Mouse (Mus musculus): ENCODE data around the gene Olfr810. TPM values are rescaled to one million over a fixed set of nuclear protein-coding genes. Genes with fewer than 3 reads are reported as not detected.

The Olfr810 gene
- not detected for total RNA-seq (2021)
- long read RNA-seq, experiment 1 = 0 reads
- long read RNA-seq, experiment 2 = 0 reads

DNA sequence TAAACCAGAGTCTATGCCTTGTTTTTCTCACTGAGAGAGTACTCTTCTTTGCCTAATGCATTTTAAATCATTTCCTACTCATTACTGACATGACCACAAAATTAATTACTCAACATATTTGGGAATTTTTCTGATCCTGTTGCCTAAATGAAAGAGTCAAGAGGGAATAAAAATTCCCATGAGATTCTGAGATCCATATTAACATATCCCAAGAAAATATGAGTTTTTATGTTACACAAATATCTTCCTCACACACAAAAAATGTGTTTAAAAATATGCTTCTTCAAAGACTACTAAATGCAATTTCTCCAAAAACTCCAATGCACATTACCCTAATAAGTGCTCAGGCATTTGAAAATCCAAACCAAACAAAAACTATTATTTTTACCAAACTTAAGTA lies at the start of gene Olfr810:
Gene Olfr810, minus strand, starts transcription at position 101 of the 400 bp plus-strand sequence.
- DNase-seq = no peak
- intact Hi-C loops (cut with DNase I) = no loop called here

DNA sequence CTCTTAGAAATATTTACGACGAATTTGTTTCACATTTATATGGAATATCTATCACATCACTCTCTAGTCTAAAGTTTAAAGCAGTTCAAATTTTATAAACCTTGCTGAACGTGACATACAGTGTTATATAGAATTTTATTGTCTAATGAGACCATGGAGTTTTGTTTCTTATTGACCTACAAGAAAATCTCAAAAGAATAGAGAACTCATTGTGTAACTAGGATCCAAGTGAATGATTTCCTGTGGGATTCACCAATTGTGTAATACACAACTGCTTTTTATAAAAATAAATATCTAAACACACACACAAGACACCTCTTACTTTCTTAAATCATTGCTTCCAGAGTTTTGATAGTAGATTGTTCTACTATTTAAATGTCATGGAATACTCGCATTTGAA lies 9.6 kb upstream of the Olfr810 start, which contains the start of gene Olfr811:
Gene Olfr811, minus strand, starts transcription at position 101 of the 400 bp plus-strand sequence.
- no peak for DNase-seq
- intact Hi-C loops (cut with DNase I) = no loop called here

DNA sequence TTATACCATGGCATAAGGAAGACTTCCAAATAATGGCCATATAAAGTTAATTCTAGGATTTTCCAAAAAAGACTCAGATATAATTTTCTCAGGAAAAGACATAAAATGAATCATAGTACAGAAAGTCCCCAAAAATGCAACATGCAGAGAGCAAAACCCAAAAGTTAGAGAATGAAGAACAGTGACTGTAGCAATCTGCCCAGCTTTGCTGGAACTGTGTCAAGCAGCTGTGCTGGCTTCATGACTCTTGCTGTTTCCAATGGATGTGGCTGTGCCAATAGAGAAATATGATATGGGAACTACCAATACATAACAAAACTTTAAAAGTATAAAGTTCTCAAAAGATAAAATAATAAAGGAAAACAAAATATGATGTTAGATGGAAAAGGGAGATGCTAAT lies 16.6 kb downstream of the Olfr810 start:
- DNase-seq = peak; percentile 16 to 31
- intact Hi-C loops (cut with DNase I) = no loop called here

DNA sequence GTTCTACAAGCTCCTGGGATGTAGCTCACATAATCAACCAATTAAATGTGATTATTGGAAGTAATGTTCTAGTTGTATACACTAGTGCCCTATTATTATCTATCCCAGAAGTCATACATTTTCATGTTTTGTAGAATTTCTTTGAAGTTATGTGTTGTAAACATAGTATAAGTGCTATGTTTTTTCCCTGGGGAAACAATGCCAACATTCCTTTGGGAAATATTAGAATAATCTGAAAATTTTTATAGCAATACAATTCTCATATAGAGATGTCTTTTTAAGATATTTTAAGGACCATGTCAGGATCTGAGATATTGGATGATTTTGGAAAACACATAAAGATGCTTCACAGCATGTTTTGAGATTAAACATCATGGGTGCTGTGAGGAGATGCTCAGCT lies 20.4 kb downstream of the Olfr810 start, which contains the start of gene Olfr809:
Gene Olfr809, plus strand, starts transcription at position 301 of the 400 bp plus-strand sequence.
- no peak for DNase-seq
- intact Hi-C loops (cut with DNase I) = no loop called here

DNA sequence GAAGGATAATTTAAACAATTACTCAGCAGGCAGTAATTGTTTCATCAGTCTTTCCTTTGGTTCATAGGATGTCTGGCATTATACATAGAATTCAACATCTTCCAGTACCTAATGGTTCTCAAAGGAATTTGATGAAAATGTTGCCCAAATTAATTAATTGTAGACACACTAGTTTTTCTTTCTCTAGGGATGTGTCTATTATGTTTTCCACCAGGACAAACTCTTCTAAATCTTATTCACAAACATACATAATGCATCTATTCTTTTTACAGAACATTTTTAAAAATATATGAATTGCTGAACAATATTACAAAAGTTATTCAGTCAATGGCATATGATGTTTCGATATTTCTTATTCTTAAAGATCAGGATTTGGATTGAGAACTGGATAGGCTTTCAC lies 29.5 kb downstream of the Olfr810 start, which contains the start of gene Olfr808:
Gene Olfr808, plus strand, starts transcription at position 301 of the 400 bp plus-strand sequence.
- intact Hi-C loops (cut with DNase I) = no loop called here
- no peak for DNase-seq

DNA sequence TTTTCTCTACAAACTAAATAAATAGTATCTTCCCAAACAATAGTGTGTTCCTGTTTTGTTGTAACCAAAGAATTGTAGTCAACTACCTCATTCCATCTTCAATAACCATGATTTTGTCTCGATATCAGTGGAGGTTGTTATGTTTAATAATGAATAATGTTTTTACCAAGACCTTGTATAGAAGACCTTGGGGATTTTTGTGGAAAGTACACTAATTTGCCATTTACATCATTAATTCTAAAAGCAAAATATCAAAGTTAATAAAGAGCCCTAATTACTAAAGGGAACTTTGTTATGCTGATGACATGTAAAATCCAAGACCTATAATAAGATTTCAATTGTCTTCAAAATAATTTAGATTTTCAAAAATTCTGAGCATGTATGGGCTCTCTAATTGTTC lies 37.0 kb downstream of the Olfr810 start, which contains the start of gene Olfr807:
Gene Olfr807, minus strand, starts transcription at position 101 of the 400 bp plus-strand sequence.
- no peak for DNase-seq

DNA sequence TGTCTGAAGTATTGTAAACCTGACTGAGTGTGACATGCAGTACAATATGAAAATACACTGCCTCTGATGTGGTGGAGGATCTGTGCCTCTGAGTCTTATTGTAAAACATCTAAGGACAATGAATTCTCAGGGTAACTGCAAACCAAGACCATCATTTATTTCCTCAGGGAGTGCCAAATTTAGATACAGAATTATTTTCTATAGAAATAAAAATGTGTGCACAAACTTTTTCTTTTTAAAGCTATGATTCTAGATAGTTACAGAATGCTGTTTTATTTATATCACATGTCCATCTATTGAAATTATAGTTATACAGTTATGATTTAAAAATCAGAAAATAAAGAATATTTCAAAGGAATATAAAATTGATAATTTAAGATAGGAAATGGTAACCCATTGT lies 52.9 kb downstream of the Olfr810 start, which contains the start of gene Olfr806:
Gene Olfr806, minus strand, starts transcription at position 101 of the 400 bp plus-strand sequence.
- intact Hi-C loops (cut with DNase I) = no loop called here
- no peak for DNase-seq

More for the DNA sequence above, 37.0 kb downstream of the Olfr810 start, which contains the start of gene Olfr807:
- intact Hi-C loops (cut with DNase I) = no loop called here

Other genes starting within 250 kb of the Olfr810 start
- not detected for gene Olfr794, start 227.3 kb downstream of the Olfr810 start, total RNA-seq (2021)
- gene Olfr796, start 182.3 kb downstream of the Olfr810 start, total RNA-seq (2021) = not detected
- gene Olfr798, start 167.0 kb downstream of the Olfr810 start, total RNA-seq (2021) = not detected
- gene Olfr799, start 157.4 kb downstream of the Olfr810 start, total RNA-seq (2021) = not detected
- gene Olfr800, start 137.2 kb downstream of the Olfr810 start, total RNA-seq (2021) = not detected
- gene Olfr801, start 121.1 kb downstream of the Olfr810 start, total RNA-seq (2021) = not detected
- gene Olfr802, start 106.7 kb downstream of the Olfr810 start, total RNA-seq (2021) = not detected
- gene Olfr803, start 100.6 kb downstream of the Olfr810 start, total RNA-seq (2021) = not detected
- not detected for gene Olfr804, start 91.7 kb downstream of the Olfr810 start, total RNA-seq (2021)
- gene Olfr805, start 65.5 kb downstream of the Olfr810 start, total RNA-seq (2021) = not detected
- not detected for gene Olfr806, start 53.0 kb downstream of the Olfr810 start, total RNA-seq (2021)
- gene Olfr807, start 37.1 kb downstream of the Olfr810 start, total RNA-seq (2021) = not detected
- gene Olfr808, start 29.4 kb downstream of the Olfr810 start, total RNA-seq (2021) = not detected
- gene Olfr809, start 20.3 kb downstream of the Olfr810 start, total RNA-seq (2021) = not detected
- not detected for gene Olfr811, start 9.5 kb upstream of the Olfr810 start, total RNA-seq (2021)
- not detected for gene Olfr812, start 51.2 kb upstream of the Olfr810 start, total RNA-seq (2021)
- gene Olfr813, start 60.5 kb upstream of the Olfr810 start, total RNA-seq (2021) = not detected
- gene Olfr814, start 84.9 kb upstream of the Olfr810 start, total RNA-seq (2021) = not detected
- gene Olfr815, start 111.0 kb upstream of the Olfr810 start, total RNA-seq (2021) = not detected
- not detected for gene Olfr816, start 120.7 kb upstream of the Olfr810 start, total RNA-seq (2021)
- gene Olfr818, start 154.2 kb upstream of the Olfr810 start, total RNA-seq (2021) = not detected
- gene Olfr819, start 172.3 kb upstream of the Olfr810 start, total RNA-seq (2021) = not detected
- gene Olfr247, start 181.2 kb upstream of the Olfr810 start, total RNA-seq (2021) = not detected
- not detected for gene Gm10310, start 190.1 kb upstream of the Olfr810 start, total RNA-seq (2021)
- gene Olfr820, start 217.7 kb upstream of the Olfr810 start, total RNA-seq (2021) = not detected
- not detected for gene Olfr821, start 235.4 kb upstream of the Olfr810 start, total RNA-seq (2021)